Mouse (Mus musculus): Measurements from ENCODE around the gene Speg. TPM values are rescaled to one million over a fixed set of nuclear protein-coding genes. Genes with fewer than 3 reads are reported as not detected.

Gene Speg
- polyA plus RNA-seq, 1 experiment from 2014 or later, result 53.9 TPM

- peaks cover 95% of the 10 kb centered on the region for H3K4me1 ChIP-seq
- H3K27ac ChIP-seq, result peak overlapping the region; percentile 82
Measured at GRCm38 (mm10) chr1:75447265-75448051, 72.4 kb downstream of the Speg start.

GRCm38 (mm10) chr1:75448052-75448431, 72.9 kb downstream of the Speg start:
- Histone ChIP-seq H3K9me3 (replicated peaks) (no peaks in the 10 kb centered on the region), H3K4me1 (peaks cover 94% of the 10 kb centered on the region), H3K4me3 (replicated peaks) (0 out of 2 replicates have a peak overlapping the region, but pooled peaks have one; percentile 20), H3K27me3 (peaks cover 75% of the 10 kb centered on the region), H3K4me2 (peak overlapping the region; percentile 54), H3K27ac (peak overlapping the region; percentile 82), H3K9ac (no peak overlapping the region), H3K36me3 (peaks cover 2% of the 10 kb centered on the region; the same call in 1 of the 2 replicates)
- WGBS, result 2% methylated on average over 7 of the region's 7 CpGs
- ATAC-seq (replicated peaks; ENCODE audit: low FRiP score), result no peak

More at GRCm38 (mm10) chr1:75447265-75448051, 72.4 kb downstream of the Speg start:
- ATAC-seq (replicated peaks; ENCODE audit: low FRiP score), result peak; percentile 3; the same call in 1 of the 2 replicates
- H3K4me2 ChIP-seq, result peak overlapping the region; percentile 54
- H3K9me3 ChIP-seq (replicated peaks), result no peaks in the 10 kb centered on the region
- 3% methylated on average over 10 of the region's 10 CpGs for WGBS
- no peak overlapping the region for H3K9ac ChIP-seq
- H3K36me3 ChIP-seq, result peaks cover 8% of the 10 kb centered on the region
- H3K4me3 ChIP-seq (replicated peaks), result peak overlapping the region; percentile 20; the same call in 1 of the 2 replicates
- peaks cover 70% of the 10 kb centered on the region for H3K27me3 ChIP-seq

- Histone ChIP-seq H3K9me3 (replicated peaks) (no peaks in the 10 kb centered on the region), H3K27me3 (peaks cover 81% of the 10 kb centered on the region), H3K4me3 (replicated peaks) (no peak overlapping the region), H3K4me1 (peaks cover 94% of the 10 kb centered on the region), H3K27ac (peak overlapping the region; percentile 32; the same call in 1 of the 2 replicates), H3K36me3 (no peaks in the 10 kb centered on the region), H3K4me2 (peak overlapping the region; percentile 23; the same call in 1 of the 2 replicates), H3K9ac (no peak overlapping the region)
- ATAC-seq (replicated peaks; ENCODE audit: low FRiP score), result no peak
- 8% methylated on average over 14 of the region's 14 CpGs for WGBS
Measured at GRCm38 (mm10) chr1:75448937-75449336, 73.8 kb downstream of the Speg start.

GRCm38 (mm10) chr1:75449377-75450135, 74.5 kb downstream of the Speg start:
- 14% methylated on average over 8 of the region's 8 CpGs for WGBS
- ATAC-seq (replicated peaks; ENCODE audit: low FRiP score), result no peak
- H3K4me1 ChIP-seq, result peaks cover 94% of the 10 kb centered on the region

GRCm38 (mm10) chr1:75450314-75451005, 75.4 kb downstream of the Speg start, which contains the start of gene Asic4:
Asic4 (plus strand) TSS chr1:75450436.
- Histone ChIP-seq H3K9ac (peak within 1 kb of the TSS; percentile 34; the same call in 1 of the 2 replicates), H3K4me3 (replicated peaks) (peak within 1 kb of the TSS; percentile 23), H3K4me2 (peak within 1 kb of the TSS; percentile 62), H3K9me3 (replicated peaks) (no peaks in the 10 kb centered on the region), H3K4me1 (peaks cover 91% of the 10 kb centered on the region), H3K36me3 (no peaks in the 10 kb centered on the region), H3K27me3 (peaks cover 75% of the 10 kb centered on the region), H3K27ac (no peak within 1 kb of the TSS; the same call in 1 of the 2 replicates)
- ATAC-seq (replicated peaks; ENCODE audit: low FRiP score), result no peak
- under 1% methylated on average over 34 of the region's 35 CpGs for WGBS

More at GRCm38 (mm10) chr1:75449377-75450135, 74.5 kb downstream of the Speg start:
- no peaks in the 10 kb centered on the region for H3K9me3 ChIP-seq (replicated peaks)
- no peak overlapping the region for H3K9ac ChIP-seq
- no peak overlapping the region for H3K27ac ChIP-seq
- H3K4me3 ChIP-seq (replicated peaks), result peak overlapping the region; percentile 23
- peak overlapping the region; percentile 62 for H3K4me2 ChIP-seq
- H3K36me3 ChIP-seq, result no peaks in the 10 kb centered on the region
- H3K27me3 ChIP-seq, result peaks cover 76% of the 10 kb centered on the region

- ATAC-seq (replicated peaks; ENCODE audit: low FRiP score), result no peak
- Histone ChIP-seq H3K27ac (no peak overlapping the region), H3K27me3 (peaks cover 80% of the 10 kb centered on the region), H3K9ac (no peak overlapping the region), H3K36me3 (no peaks in the 10 kb centered on the region), H3K4me1 (peaks cover 91% of the 10 kb centered on the region), H3K9me3 (replicated peaks) (no peaks in the 10 kb centered on the region), H3K4me3 (replicated peaks) (no peak overlapping the region), H3K4me2 (no peak overlapping the region)
- 49% methylated on average over 5 of the region's 5 CpGs for WGBS
Measured at GRCm38 (mm10) chr1:75451900-75452299, 76.8 kb downstream of the Speg start.

GRCm38 (mm10) chr1:75455433-75455832, 80.3 kb downstream of the Speg start:
- Histone ChIP-seq H3K9me3 (replicated peaks) (no peaks in the 10 kb centered on the region), H3K36me3 (no peaks in the 10 kb centered on the region), H3K4me1 (peaks cover 84% of the 10 kb centered on the region), H3K9ac (no peak overlapping the region), H3K27ac (no peak overlapping the region), H3K4me2 (no peak overlapping the region), H3K4me3 (replicated peaks) (no peak overlapping the region), H3K27me3 (peaks cover 71% of the 10 kb centered on the region)
- 49% methylated on average over 3 of the region's 3 CpGs for WGBS
- no peak for ATAC-seq (replicated peaks; ENCODE audit: low FRiP score)

- peaks cover 65% of the 10 kb centered on the region for H3K27me3 ChIP-seq
Measured at GRCm38 (mm10) chr1:75455948-75456347, 80.9 kb downstream of the Speg start.

GRCm38 (mm10) chr1:75456746-75457564, 81.9 kb downstream of the Speg start:
- Histone ChIP-seq H3K9me3 (replicated peaks) (no peaks in the 10 kb centered on the region), H3K27ac (peak overlapping the region; percentile 95), H3K4me1 (peaks cover 72% of the 10 kb centered on the region), H3K4me2 (peak overlapping the region; percentile 70), H3K9ac (no peak overlapping the region), H3K27me3 (peaks cover 55% of the 10 kb centered on the region), H3K4me3 (replicated peaks) (no peak overlapping the region), H3K36me3 (no peaks in the 10 kb centered on the region)
- 8% methylated on average over 14 of the region's 14 CpGs for WGBS
- ATAC-seq (replicated peaks; ENCODE audit: low FRiP score), result no peak

More at GRCm38 (mm10) chr1:75455948-75456347, 80.9 kb downstream of the Speg start:
- H3K9ac ChIP-seq, result no peak overlapping the region
- H3K27ac ChIP-seq, result no peak overlapping the region
- no peak overlapping the region for H3K4me3 ChIP-seq (replicated peaks)
- 18% methylated on average over 5 of the region's 5 CpGs for WGBS
- no peaks in the 10 kb centered on the region for H3K9me3 ChIP-seq (replicated peaks)
- peaks cover 79% of the 10 kb centered on the region for H3K4me1 ChIP-seq
- ATAC-seq (replicated peaks; ENCODE audit: low FRiP score), result no peak
- no peaks in the 10 kb centered on the region for H3K36me3 ChIP-seq
- H3K4me2 ChIP-seq, result no peak overlapping the region

- H3K9ac ChIP-seq, result peak overlapping the region; percentile 33; the same call in 1 of the 2 replicates
- peak overlapping the region; percentile 38 for H3K4me3 ChIP-seq (replicated peaks)
- 3% methylated on average over 9 of the region's 10 CpGs for WGBS
- peak overlapping the region; percentile 70 for H3K4me2 ChIP-seq
- H3K36me3 ChIP-seq, result no peaks in the 10 kb centered on the region
- H3K27me3 ChIP-seq, result peaks cover 48% of the 10 kb centered on the region
- peak overlapping the region; percentile 95 for H3K27ac ChIP-seq
- ATAC-seq (replicated peaks; ENCODE audit: low FRiP score), result peak; percentile 17
- H3K4me1 ChIP-seq, result peaks cover 68% of the 10 kb centered on the region
- no peaks in the 10 kb centered on the region for H3K9me3 ChIP-seq (replicated peaks)
Measured at GRCm38 (mm10) chr1:75457710-75458024, 82.6 kb downstream of the Speg start.
